Mouse (Mus musculus) heart, embryonic 14.5 days (tissue): ENCODE data around the gene Ccng2. TPM values are rescaled to one million over a fixed set of nuclear protein-coding genes. Genes with fewer than 3 reads are reported as not detected.

Experiments
- ATAC-seq: fragments of 200-750 bp; cut with Nextera tagmentation; 2 replicates; pipeline ENCODE4 v1.8.0; 2017; ENCODE audit warnings: low read depth, moderate TSS enrichment; ENCODE audit not compliant: insufficient number of reproducible peaks, insufficient read depth, low FRiP score
- H3K27ac ChIP-seq, 2 experiments: fragments of 200-500 bp in 1 of 2; fragments of 300-500 bp in 1 of 2; sonication (generic) in 1 of 2; replicated peaks in 1 of 2; 2 replicates each; pipeline ENCODE4 v1.5.1; 2012 to 2014; ENCODE audit warnings: low read depth in 2 of 2, low read length in 2 of 2, control low read depth in 1 of 2, mild to moderate bottlenecking in 1 of 2, mixed read lengths in 1 of 2; ENCODE audit not compliant: control insufficient read depth in 1 of 2, insufficient read depth in 1 of 2
- H3K27me3 ChIP-seq: fragments of 300-500 bp; sonication (generic); 2 replicates; pipeline ENCODE4 v1.6.1; 2014; ENCODE audit warnings: mild to moderate bottlenecking, low read length, control low read depth; ENCODE audit not compliant: control insufficient read depth, insufficient read depth
- H3K36me3 ChIP-seq: fragments of 300-500 bp; sonication (generic); 2 replicates; pipeline ENCODE4 v1.6.1; 2014; ENCODE audit warnings: mild to moderate bottlenecking, control low read depth, low read length, mixed read lengths; ENCODE audit not compliant: control insufficient read depth, insufficient read depth
- H3K4me1 ChIP-seq, 2 experiments: fragments of 200-500 bp in 1 of 2; fragments of 300-500 bp in 1 of 2; sonication (generic) in 1 of 2; 2 replicates each; pipeline ENCODE4 v1.6.1; 2012 to 2014; ENCODE audit warnings: low read length in 2 of 2, control low read depth in 1 of 2, mixed read lengths in 1 of 2; ENCODE audit not compliant: control insufficient read depth in 2 of 2, insufficient read depth in 2 of 2
- H3K4me2 ChIP-seq: fragments of 300-500 bp; sonication (generic); 2 replicates; pipeline ENCODE4 v1.6.1; 2014; ENCODE audit warnings: mild to moderate bottlenecking, low read length
- H3K4me3 ChIP-seq, 2 experiments: fragments of 200-500 bp in 1 of 2; fragments of 300-500 bp in 1 of 2; sonication (generic) in 1 of 2; 2 replicates each; pipeline ENCODE4 v1.5.1; 2012 to 2014; ENCODE audit warnings: low read length in 2 of 2, mild to moderate bottlenecking in 2 of 2, control low read depth in 1 of 2, low read depth in 1 of 2, moderate library complexity in 1 of 2; ENCODE audit not compliant: control insufficient read depth in 1 of 2, insufficient read depth in 1 of 2
- H3K9ac ChIP-seq: fragments of 300-500 bp; sonication (generic); 2 replicates; pipeline ENCODE4 v1.6.1; 2014; ENCODE audit warnings: mild to moderate bottlenecking, low read length
- H3K9me3 ChIP-seq: fragments of 300-500 bp; sonication (generic); 2 replicates; pipeline ENCODE4 v1.6.1; 2016; ENCODE audit warnings: low read length, control low read depth; ENCODE audit not compliant: control insufficient read depth
- whole genome bisulfite sequencing: fragments of 180-500 bp; shearing (Covaris S2); extraction: QIAGEN DNeasy Blood & Tissue Kit; methylation state at CpG from one replicate; pipeline ENCODE4 v1.1.7; 2014; 5-methylcytosine and 5-hydroxymethylcytosine counted together
- polyA plus RNA-seq: library from polyadenylated mRNA; unstranded; fragments of >200 nt; fragmentation: Nextera tagmentation; extraction: Ambion mirVana; gene quantifications from 2 replicates; pipeline ENCODE4 v1.2.1, GENCODE M21; 2014

Ccng2 gene
- polyA plus RNA-seq, 1 experiment from 2014 or later: 44.2 TPM

DNA sequence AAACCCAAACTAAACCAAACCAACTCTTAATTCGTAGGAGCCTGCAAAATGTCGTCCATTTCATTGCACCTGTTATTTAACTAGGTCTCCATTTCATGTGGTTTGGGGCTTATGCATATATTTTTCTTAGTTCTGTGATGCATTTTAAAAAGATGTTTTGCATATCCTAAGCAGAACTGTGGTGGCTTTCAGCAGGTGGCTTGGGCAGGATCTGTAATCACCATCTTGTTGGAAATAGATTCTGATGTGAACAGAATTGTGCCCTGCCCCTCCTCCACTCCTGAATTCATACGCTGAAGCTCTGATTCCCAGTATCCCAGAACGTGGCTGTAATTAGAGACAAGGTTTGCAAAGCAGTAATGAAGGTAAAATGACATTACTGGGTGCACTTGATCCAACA is 32.9 kb upstream of the Ccng2 start:
- 72% methylated on average over 4 of the region's 4 CpGs for WGBS

DNA sequence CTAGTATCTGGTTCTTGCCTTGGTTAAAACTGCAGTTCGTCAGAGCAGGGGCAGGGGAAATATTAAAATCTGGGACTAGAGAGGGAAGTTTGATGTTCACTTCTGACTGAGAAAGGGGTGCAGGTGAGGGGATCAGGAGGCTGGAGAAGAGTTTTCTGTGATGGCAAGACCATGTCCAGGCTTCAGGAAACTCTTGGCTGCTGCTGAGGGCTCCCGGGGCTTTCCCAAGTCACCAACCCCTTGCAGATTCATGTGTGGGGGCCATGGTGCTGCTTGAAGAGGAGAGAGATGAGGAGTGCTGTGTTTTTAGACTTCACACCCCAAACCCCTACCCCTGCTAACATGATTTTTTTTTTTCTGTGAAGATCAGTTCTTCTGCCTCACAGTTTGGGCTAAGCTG is 32.5 kb upstream of the Ccng2 start:
- Histone ChIP-seq H3K4me3 (no peak overlapping the region), H3K9me3 (no peaks in the 10 kb centered on the region), H3K4me2 (no peak overlapping the region), H3K4me1 (no peaks in the 10 kb centered on the region), H3K27me3 (no peaks in the 10 kb centered on the region), H3K9ac (no peak overlapping the region), H3K36me3 (no peaks in the 10 kb centered on the region), H3K27ac (no peak overlapping the region)
- no peak for ATAC-seq
- 57% methylated on average over 2 of the region's 2 CpGs for WGBS

More for the DNA sequence above, 32.9 kb upstream of the Ccng2 start:
- no peak overlapping the region for H3K27ac ChIP-seq
- H3K9me3 ChIP-seq: no peaks in the 10 kb centered on the region
- no peaks in the 10 kb centered on the region for H3K27me3 ChIP-seq
- H3K4me1 ChIP-seq: no peaks in the 10 kb centered on the region
- H3K36me3 ChIP-seq: no peaks in the 10 kb centered on the region
- H3K9ac ChIP-seq: no peak overlapping the region
- H3K4me2 ChIP-seq: no peak overlapping the region
- no peak for ATAC-seq
- H3K4me3 ChIP-seq: no peak overlapping the region

DNA sequence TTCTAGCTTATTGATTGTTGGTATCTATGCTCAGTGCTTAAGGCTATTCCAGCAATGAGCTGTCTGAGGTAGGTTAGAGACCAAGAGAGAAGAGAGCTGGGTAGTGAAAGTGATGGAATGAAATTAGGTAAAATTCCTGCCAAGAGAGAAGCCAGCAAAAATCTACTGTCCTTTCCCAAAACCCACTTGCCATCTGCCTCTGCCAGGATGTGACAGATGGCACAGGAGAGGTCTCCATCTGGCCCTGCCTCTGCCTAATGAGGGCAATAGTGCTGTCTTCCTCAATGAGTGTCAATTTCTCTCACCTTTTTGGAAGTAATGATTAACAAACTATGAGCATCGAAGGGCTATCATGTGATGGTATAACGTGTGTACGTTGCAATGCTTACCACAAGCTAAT is 31.2 kb upstream of the Ccng2 start:
- Histone ChIP-seq H3K27ac (no peak overlapping the region), H3K9me3 (no peaks in the 10 kb centered on the region), H3K36me3 (no peaks in the 10 kb centered on the region), H3K9ac (no peak overlapping the region), H3K27me3 (no peaks in the 10 kb centered on the region), H3K4me2 (no peak overlapping the region), H3K4me1 (peaks cover 0 to 4% of the 10 kb centered on the region in 2 experiments; a peak in 1 of 4 replicates), H3K4me3 (no peak overlapping the region)
- WGBS: 94% methylated on average over 3 of the region's 3 CpGs
- ATAC-seq: no peak

DNA sequence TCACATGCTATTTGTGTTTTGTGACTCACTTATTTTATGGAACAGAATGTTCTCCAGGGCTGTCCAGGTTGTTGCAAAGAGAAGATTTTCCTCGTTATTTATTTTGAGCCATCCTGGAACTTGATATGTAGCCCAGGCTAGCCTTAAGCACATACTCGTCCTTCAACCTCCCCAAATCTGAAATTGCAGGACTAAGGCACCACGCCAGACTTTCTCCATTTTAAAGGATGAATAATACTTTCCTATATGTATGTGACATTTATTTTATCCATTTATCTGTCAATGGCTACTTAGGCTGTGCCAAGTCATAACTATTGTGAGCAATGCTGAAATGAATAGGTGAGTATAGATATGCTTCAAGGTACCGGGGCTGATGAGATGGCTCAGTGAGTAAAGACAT is 30.5 kb upstream of the Ccng2 start:
- Histone ChIP-seq H3K4me3 (no peak overlapping the region), H3K4me2 (no peak overlapping the region), H3K27ac (no peak overlapping the region), H3K27me3 (no peaks in the 10 kb centered on the region), H3K36me3 (no peaks in the 10 kb centered on the region), H3K4me1 (peaks cover 0 to 4% of the 10 kb centered on the region in 2 experiments; a peak in 1 of 4 replicates), H3K9ac (no peak overlapping the region), H3K9me3 (no peaks in the 10 kb centered on the region)
- ATAC-seq: no peak
- WGBS: 78% methylated on average over 4 of the region's 4 CpGs

DNA sequence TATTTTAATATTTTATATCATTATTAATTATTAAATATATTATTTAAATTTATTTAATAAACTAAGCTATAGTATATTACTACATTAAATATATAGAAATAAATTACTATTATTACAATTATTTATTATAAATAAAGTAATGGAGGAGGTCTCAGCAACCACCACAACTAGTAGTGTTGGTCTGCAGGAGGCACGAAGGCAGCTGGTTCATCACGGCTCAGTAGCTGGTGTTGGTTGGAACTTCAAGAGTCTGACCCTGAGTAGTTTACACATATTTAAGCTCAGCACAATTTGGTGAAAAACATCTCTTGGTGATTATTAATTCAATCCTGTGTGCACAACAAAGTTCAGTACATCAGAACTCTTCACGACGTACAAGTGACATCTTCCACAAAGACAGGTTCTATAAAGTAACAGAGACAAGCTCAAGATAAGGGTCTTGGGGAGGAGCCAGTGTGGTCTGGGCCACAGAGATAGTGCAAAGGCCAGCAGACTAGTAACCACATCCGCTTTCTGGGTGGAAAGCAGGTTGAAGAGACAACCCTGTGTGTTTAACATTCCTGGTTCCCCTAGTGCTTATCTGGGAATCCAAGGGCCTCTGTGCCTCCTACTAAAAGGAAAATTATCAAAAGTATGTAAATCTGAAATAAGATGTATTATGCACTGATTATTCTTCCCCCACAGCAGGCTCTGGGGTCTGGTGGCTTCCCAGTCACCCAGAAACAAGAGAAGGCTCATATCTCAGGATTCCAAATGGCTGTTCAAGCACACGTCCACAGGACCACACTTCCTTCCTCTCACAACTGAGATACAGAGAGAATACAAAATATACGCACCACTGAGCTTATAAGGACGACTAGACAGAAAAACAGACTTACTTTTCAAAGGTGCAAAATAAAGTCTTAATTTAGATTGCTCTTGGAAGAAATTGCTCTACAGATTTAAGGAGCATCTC is 27.2 kb upstream of the Ccng2 start:
- Histone ChIP-seq H3K36me3 (no peaks in the 10 kb centered on the region), H3K4me2 (no peak overlapping the region), H3K4me1 (peaks cover 0 to 4% of the 10 kb centered on the region in 2 experiments; a peak in 1 of 4 replicates), H3K4me3 (no peak overlapping the region), H3K27me3 (no peaks in the 10 kb centered on the region), H3K9me3 (peaks cover 4% of the 10 kb centered on the region; the same call in 1 of the 2 replicates), H3K9ac (no peak overlapping the region), H3K27ac (0 out of 4 replicates have a peak overlapping the region, but pooled peaks of 1 of the 2 experiments have one; percentile 28)
- whole genome bisulfite sequencing: 46% methylated on average over 8 of the region's 8 CpGs
- 0 out of 2 replicates have a peak, but pooled peaks have one; percentile 43 for ATAC-seq

DNA sequence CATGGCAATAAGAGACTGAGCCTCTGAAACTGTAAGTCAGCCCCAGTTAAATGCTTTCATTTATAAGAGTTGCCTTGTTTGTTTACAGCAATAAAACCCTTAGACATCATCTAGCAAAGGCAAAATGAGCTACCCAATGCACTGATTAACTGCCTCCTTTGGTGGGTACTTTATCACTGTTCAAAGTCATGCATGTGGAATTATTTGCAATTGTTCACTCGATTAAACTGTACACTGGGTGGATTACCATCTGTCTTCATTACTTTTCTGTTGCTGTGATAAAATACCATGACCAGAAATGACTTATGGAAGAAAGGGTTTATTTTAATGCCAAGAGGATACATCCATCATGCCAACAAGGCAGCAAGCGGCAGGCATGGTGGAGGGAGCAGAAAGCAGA is 21.8 kb upstream of the Ccng2 start:
- no peak overlapping the region for H3K9ac ChIP-seq
- H3K27ac ChIP-seq: no peak overlapping the region
- H3K4me1 ChIP-seq: no peaks in the 10 kb centered on the region
- no peak for ATAC-seq
- H3K9me3 ChIP-seq: peaks cover 4% of the 10 kb centered on the region; the same call in 1 of the 2 replicates
- H3K36me3 ChIP-seq: no peaks in the 10 kb centered on the region
- no peaks in the 10 kb centered on the region for H3K27me3 ChIP-seq
- no peak overlapping the region for H3K4me2 ChIP-seq
- 82% methylated on average over 2 of the region's 2 CpGs for WGBS
- H3K4me3 ChIP-seq: no peak overlapping the region

DNA sequence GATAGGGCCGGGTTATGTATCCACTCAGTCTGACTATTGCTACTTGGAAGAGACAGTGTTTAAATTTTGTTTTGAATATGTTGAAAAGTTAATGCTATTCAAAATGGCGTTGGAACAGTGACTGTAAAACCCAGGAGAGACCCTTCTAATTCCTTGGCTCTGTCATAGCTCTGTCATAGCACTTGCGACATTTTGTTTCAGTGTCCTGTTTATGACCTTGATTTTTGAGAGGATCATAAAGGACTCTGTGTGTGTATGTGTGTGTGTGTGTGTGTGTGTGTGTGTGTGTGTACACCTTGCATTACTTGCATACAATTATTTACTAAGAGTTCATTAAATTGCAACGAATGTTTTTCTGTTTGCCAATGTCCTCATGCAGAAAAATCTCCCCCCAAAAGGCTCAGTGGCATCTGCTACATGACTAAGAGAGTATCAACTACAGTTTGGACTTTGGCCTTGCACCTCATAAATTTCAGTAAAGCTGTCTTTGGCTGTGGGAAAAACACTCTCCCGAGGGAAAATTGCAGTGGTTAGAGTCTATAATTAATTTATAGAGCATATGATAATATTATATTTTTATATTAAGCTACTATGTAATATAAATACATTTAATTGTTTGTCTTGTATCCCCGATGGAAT is 17.0 kb upstream of the Ccng2 start:
- no peaks in the 10 kb centered on the region for H3K27me3 ChIP-seq
- no peak overlapping the region for H3K4me3 ChIP-seq
- H3K27ac ChIP-seq: no peak overlapping the region
- H3K4me1 ChIP-seq: no peaks in the 10 kb centered on the region
- H3K9ac ChIP-seq: no peak overlapping the region
- H3K4me2 ChIP-seq: no peak overlapping the region
- ATAC-seq: no peak
- 76% methylated on average over 6 of the region's 6 CpGs for WGBS
- no peaks in the 10 kb centered on the region for H3K9me3 ChIP-seq
- H3K36me3 ChIP-seq: no peaks in the 10 kb centered on the region
